Mouse (Mus musculus) midbrain, postnatal 0 days (tissue): ENCODE data around the gene Csrnp3. TPM values are rescaled to one million over a fixed set of nuclear protein-coding genes. Genes with fewer than 3 reads are reported as not detected.

Experiments used
- ATAC-seq: fragments of 200-750 bp; cut with Nextera tagmentation; 2 replicates; pipeline ENCODE4 v1.8.0; 2017; ENCODE audit warnings: moderate number of reproducible peaks, mild to moderate bottlenecking, moderate TSS enrichment, moderate library complexity; ENCODE audit not compliant: low FRiP score
- DNase-seq: peaks from one replicate; pipeline ENCODE4 v3.0.0-alpha.2; 2015; ENCODE audit warnings: low spot score
- H3K27ac ChIP-seq: fragments of 300-500 bp; sonication (generic); 2 replicates; pipeline ENCODE4 v1.5.1; 2014; ENCODE audit warnings: low read depth, mild to moderate bottlenecking, low read length, mixed read lengths
- H3K27me3 ChIP-seq: fragments of 300-500 bp; sonication (generic); 2 replicates; pipeline ENCODE4 v1.6.1; 2014; ENCODE audit warnings: low read length, control low read depth, mixed read lengths; ENCODE audit not compliant: insufficient read depth
- H3K36me3 ChIP-seq: fragments of 300-500 bp; sonication (generic); 2 replicates; pipeline ENCODE4 v1.6.1; 2014; ENCODE audit warnings: low read length, control low read depth, mixed read lengths; ENCODE audit not compliant: insufficient read depth
- H3K4me1 ChIP-seq: fragments of 300-500 bp; sonication (generic); 2 replicates; pipeline ENCODE4 v1.6.1; 2014; ENCODE audit warnings: mild to moderate bottlenecking, control low read depth, antibody characterized with exemption, low read length, mixed read lengths; ENCODE audit not compliant: insufficient read depth
- H3K4me2 ChIP-seq: fragments of 300-500 bp; sonication (generic); 2 replicates; pipeline ENCODE4 v1.6.1; 2014; ENCODE audit warnings: low read depth, mild to moderate bottlenecking, low read length, mixed read lengths; ENCODE audit not compliant: poor library complexity, severe bottlenecking
- H3K4me3 ChIP-seq: fragments of 300-500 bp; sonication (generic); 2 replicates; pipeline ENCODE4 v1.5.1; 2014; ENCODE audit warnings: low read depth, mild to moderate bottlenecking, low read length, moderate library complexity
- H3K9ac ChIP-seq: fragments of 300-500 bp; sonication (generic); replicated peaks from 2 replicates; pipeline ENCODE4 v1.6.1; 2014; ENCODE audit warnings: mild to moderate bottlenecking, low read length, moderate library complexity, mixed read lengths; ENCODE audit not compliant: poor library complexity, severe bottlenecking
- H3K9me3 ChIP-seq: fragments of 300-500 bp; sonication (generic); 2 replicates; pipeline ENCODE4 v1.6.1; 2016; ENCODE audit warnings: low read length, control low read depth
- CTCF ChIP-seq: IDR thresholded peaks from 2 replicates; pipeline ENCODE4 v1.5.1; 2016; ENCODE audit warnings: antibody characterized with exemption, mild to moderate bottlenecking
- WGBS: fragments of 180-500 bp; shearing (Covaris S2); extraction: QIAGEN DNeasy Blood & Tissue Kit; methylation state at CpG from one replicate; pipeline ENCODE4 v1.1.7; 2014; 5-methylcytosine and 5-hydroxymethylcytosine counted together
- polyA plus RNA-seq: library from polyadenylated mRNA; unstranded; fragments of >200 nt; fragmentation: Nextera tagmentation; extraction: Ambion mirVana; gene quantifications from 2 replicates; pipeline ENCODE4 v1.2.1, GENCODE M21; 2015
- total RNA-seq: library from RNA; depleted of rRNA; stranded (reverse); fragments of >200 nt; gene quantifications from 2 replicates; pipeline ENCODE4 v1.2.3, GENCODE M21; 2014

The Csrnp3 gene
- total and polyA plus RNA-seq, 2 experiments from 2014 or later: 46.5 to 97.1 TPM

DNA sequence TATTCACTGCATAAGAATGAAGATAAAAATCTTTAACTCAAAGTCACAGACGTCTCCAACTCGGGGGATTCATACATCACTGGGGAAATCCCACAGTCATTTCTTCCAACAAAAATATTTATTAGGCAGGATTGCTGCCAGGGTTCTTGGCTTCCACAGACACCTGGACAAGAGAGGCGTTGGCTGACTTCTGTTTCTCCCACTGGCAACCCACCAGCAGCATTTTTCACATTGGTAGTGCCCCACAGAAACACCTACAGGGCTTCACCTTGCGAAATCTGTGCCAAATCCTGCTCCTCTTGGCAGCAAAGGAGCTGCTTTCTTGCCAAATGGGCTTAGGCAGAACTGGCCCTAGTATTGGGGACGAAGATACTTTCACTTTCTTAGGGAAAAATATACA, 94.8 kb downstream of the Csrnp3 start:
- H3K9me3 ChIP-seq: no peaks in the 10 kb centered on the region
- no peak overlapping the region for H3K4me3 ChIP-seq
- no peaks in the 10 kb centered on the region for H3K36me3 ChIP-seq
- H3K9ac ChIP-seq: no peak overlapping the region
- TF ChIP-seq CTCF: no peak
- H3K4me1 ChIP-seq: 0 out of 2 replicates have a peak, but pooled peaks cover 6% of the 10 kb centered on the region
- H3K27ac ChIP-seq: no peak overlapping the region
- WGBS: 64% methylated on average over 5 of the region's 5 CpGs
- ATAC-seq: no peak
- no peak overlapping the region for H3K4me2 ChIP-seq
- no peak for DNase-seq
- H3K27me3 ChIP-seq: no peaks in the 10 kb centered on the region

- no peak for TF ChIP-seq CTCF
- Histone ChIP-seq H3K36me3 (no peaks in the 10 kb centered on the region), H3K27me3 (no peaks in the 10 kb centered on the region), H3K27ac (no peak overlapping the region), H3K4me2 (no peak overlapping the region), H3K9ac (no peak overlapping the region), H3K4me3 (no peak overlapping the region), H3K4me1 (0 out of 2 replicates have a peak, but pooled peaks cover 6% of the 10 kb centered on the region), H3K9me3 (no peaks in the 10 kb centered on the region)
- 82% methylated on average over 4 of the region's 4 CpGs for WGBS
- ATAC-seq: no peak
- no peak for DNase-seq
These were observed 96.8 kb downstream of the Csrnp3 start for GRCm38 (mm10) chr2:65942346-65942745.

DNA sequence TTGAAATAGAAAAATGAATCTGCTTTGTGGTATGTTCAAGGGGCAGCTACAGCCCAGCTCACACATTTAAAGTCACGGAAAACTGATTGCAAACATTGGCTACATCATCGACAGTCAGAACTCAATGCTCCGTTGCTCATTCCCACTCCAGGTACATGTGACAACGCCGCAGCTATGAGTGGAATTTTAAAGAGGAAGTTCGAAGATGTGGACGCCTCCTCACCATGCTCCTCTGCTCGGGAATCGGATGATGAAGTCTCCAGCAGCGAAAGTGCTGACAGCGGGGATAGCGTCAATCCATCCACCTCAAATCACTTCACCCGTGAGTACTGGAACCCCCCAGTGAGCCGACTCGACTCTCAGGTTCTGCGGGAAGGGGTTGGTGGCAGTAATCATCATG, 103.2 kb downstream of the Csrnp3 start:
- Histone ChIP-seq H3K4me2 (no peak overlapping the region), H3K9me3 (no peaks in the 10 kb centered on the region), H3K27ac (no peak overlapping the region), H3K27me3 (no peaks in the 10 kb centered on the region), H3K36me3 (no peaks in the 10 kb centered on the region), H3K9ac (no peak overlapping the region), H3K4me1 (no peaks in the 10 kb centered on the region), H3K4me3 (no peak overlapping the region)
- 90% methylated on average over 16 of the region's 16 CpGs for WGBS
- ATAC-seq (no peak), DNase-seq (no peak)
- no peak for TF ChIP-seq CTCF

DNA sequence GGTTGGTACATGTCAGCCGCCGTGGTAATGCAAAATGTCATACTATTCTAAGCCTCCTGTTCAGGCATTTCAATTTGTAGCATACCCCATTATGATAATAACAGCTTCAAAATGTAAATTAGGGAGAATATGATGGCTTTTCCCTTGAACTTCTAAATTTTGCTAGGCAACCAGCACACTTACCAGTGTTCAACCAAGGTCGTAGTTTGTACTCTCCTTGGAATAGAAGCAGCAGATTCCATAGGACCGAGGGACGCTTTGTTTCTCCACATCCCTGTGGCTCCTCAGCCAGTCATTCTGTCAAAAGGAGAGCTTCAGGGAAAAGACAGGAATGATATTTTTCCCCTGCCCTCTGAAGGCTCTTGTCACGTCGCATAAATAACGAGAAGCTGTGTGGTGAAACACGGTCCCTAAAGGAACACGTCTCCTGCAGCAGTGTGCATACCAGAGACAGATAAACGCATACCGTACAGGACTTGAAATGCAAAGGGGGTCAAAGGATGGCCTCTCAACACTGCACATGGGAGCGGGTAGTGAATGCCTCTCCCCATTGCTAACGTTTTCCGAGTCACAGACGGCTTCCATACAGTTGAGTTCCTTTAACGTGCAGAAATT, 108.3 kb downstream of the Csrnp3 start:
- Histone ChIP-seq H3K4me1 (no peaks in the 10 kb centered on the region; the same call in 1 of the 2 replicates), H3K27me3 (no peaks in the 10 kb centered on the region), H3K9ac (peak overlapping the region; percentile 42; the same call in 1 of the 2 replicates), H3K36me3 (no peaks in the 10 kb centered on the region), H3K4me2 (peak overlapping the region; percentile 35), H3K27ac (peak overlapping the region; percentile 69), H3K4me3 (no peak overlapping the region), H3K9me3 (no peaks in the 10 kb centered on the region)
- 36% methylated on average over 17 of the region's 17 CpGs for WGBS
- TF ChIP-seq CTCF: no peak
- ATAC-seq: peak; percentile 55; the same call in 1 of the 2 replicates
- peak; percentile 17 for DNase-seq

- Histone ChIP-seq H3K27me3 (no peaks in the 10 kb centered on the region), H3K27ac (peak overlapping the region; percentile 43; the same call in 1 of the 2 replicates), H3K9me3 (no peaks in the 10 kb centered on the region), H3K4me3 (no peak overlapping the region), H3K4me1 (no peaks in the 10 kb centered on the region; the same call in 1 of the 2 replicates), H3K9ac (no peak overlapping the region), H3K36me3 (no peaks in the 10 kb centered on the region), H3K4me2 (no peak overlapping the region)
- no peak for TF ChIP-seq CTCF
- 88% methylated on average over 1 of the region's 1 CpGs for WGBS
- no peak for DNase-seq
- ATAC-seq: no peak
These were observed 110.2 kb downstream of the Csrnp3 start for GRCm38 (mm10) chr2:65955804-65956203.

DNA sequence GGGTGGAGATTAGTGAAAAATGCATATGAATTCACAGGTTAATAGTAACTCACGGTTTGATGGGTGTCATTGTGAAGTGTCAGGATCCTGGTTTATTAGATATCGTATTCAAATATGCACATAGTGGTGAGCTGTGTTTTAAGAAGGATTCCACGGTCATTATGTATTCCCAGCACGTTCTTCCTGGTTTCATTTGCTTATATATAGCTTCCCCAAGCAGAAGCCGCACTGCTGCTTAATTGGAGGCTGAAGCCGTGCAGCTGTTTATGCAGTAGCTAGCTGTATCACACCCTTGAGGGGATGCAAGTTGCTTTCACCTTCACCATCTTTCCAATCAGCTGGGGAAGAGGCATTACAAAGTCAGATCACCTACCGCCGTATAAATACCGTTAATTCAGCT, 111.2 kb downstream of the Csrnp3 start:
- ATAC-seq: peak; percentile 49; the same call in 1 of the 2 replicates
- H3K27ac ChIP-seq: peak overlapping the region; percentile 70

More for the DNA sequence above, 111.2 kb downstream of the Csrnp3 start:
- 35% methylated on average over 9 of the region's 9 CpGs for WGBS
- peak; percentile 75 for DNase-seq
- Histone ChIP-seq H3K27me3 (no peaks in the 10 kb centered on the region), H3K36me3 (no peaks in the 10 kb centered on the region), H3K4me3 (no peak overlapping the region), H3K9ac (no peak overlapping the region), H3K4me1 (no peaks in the 10 kb centered on the region; the same call in 1 of the 2 replicates), H3K9me3 (no peaks in the 10 kb centered on the region), H3K4me2 (no peak overlapping the region)
- TF ChIP-seq CTCF: no peak
